Mouse (Mus musculus) ES-E14 (cell line): Measurements from ENCODE around the gene Apol6.

Experiments used
- CHD2 ChIP-seq: IDR thresholded peaks from 2 replicates; pipeline ENCODE4 v1.6.1; 2014; ENCODE audit warnings: mild to moderate bottlenecking, low read depth, low read length, inconsistent platforms
- HCFC1 ChIP-seq: IDR thresholded peaks from 2 replicates; pipeline ENCODE4 v1.6.1; 2012; ENCODE audit warnings: low read length, inconsistent platforms, borderline replicate concordance; ENCODE audit not compliant: insufficient read depth
- ZC3H11A ChIP-seq: IDR thresholded peaks from 2 replicates; pipeline ENCODE4 v1.6.1; 2012; ENCODE audit warnings: low read depth, mild to moderate bottlenecking, inconsistent platforms, low read length, borderline replicate concordance

DNA sequence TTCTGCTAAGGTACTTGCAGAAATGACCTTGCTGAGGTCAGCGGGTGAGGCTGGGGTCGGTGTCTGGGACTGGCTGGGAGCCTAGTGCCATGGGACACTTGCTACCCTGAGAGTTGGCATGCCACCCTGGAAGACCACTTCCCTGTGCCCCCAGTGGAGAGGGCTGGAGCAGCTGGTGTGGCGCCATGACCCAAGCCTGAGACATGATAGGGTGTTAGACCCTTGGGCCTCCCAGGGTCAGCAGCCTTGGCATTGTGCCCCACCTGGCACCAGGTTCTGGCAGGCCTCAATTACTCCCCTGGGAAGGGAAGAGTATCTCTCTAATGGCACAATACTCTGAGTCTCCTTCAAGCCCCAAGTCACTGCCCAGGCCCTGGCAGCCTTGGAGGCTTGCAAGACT, 23.5 kb upstream of the Apol6 start:
- TF ChIP-seq CHD2 (no peak), HCFC1 (no peak), ZC3H11A (no peak)
